Mouse (Mus musculus) skeletal muscle tissue, adult 2 months (tissue): ENCODE measurements at regions not wholly inside any gene's neighbourhood (a gene's known extent, or its start where the extent isn't known, plus 50 kb on each side); places are given as distances from the start of the nearest gene placed in this dataset.

ENCODE experiments used
- DNase-seq: peaks from one replicate; pipeline ENCODE4 v3.0.0-alpha.2; 2012; ENCODE audit warnings: low read depth, low spot score

GRCm38 (mm10) chr3:148559752-148560460, 430.4 kb downstream of the Adgrl2 start:
- DNase-seq, result no peak

GRCm38 (mm10) chr3:148558592-148559157, 431.7 kb downstream of the Adgrl2 start:
- DNase-seq, result no peak

- DNase-seq, result no peak
Measured at GRCm38 (mm10) chr3:148555324-148555723, 435.0 kb downstream of the Adgrl2 start.

GRCm38 (mm10) chr3:148550716-148551115, 439.6 kb downstream of the Adgrl2 start:
- no peak for DNase-seq

- no peak for DNase-seq
Measured at GRCm38 (mm10) chr3:148544929-148545328, 445.4 kb downstream of the Adgrl2 start.

GRCm38 (mm10) chr3:148542217-148542616, 448.1 kb downstream of the Adgrl2 start:
- DNase-seq, result no peak

GRCm38 (mm10) chr3:148537669-148538271, 452.6 kb downstream of the Adgrl2 start:
- no peak for DNase-seq

GRCm38 (mm10) chr3:148529893-148530292, 460.5 kb downstream of the Adgrl2 start:
- no peak for DNase-seq

- DNase-seq, result no peak
Measured at GRCm38 (mm10) chr3:148510381-148510780, 480.0 kb downstream of the Adgrl2 start.

- no peak for DNase-seq
Measured at GRCm38 (mm10) chr3:148504928-148505327, 485.4 kb downstream of the Adgrl2 start.

- DNase-seq, result no peak
Measured at GRCm38 (mm10) chr3:148503432-148503831, 486.9 kb downstream of the Adgrl2 start.

- peak; percentile 65 for DNase-seq
Measured at GRCm38 (mm10) chr3:148501801-148502200, 488.6 kb downstream of the Adgrl2 start.

GRCm38 (mm10) chr3:148496672-148497071, 493.7 kb downstream of the Adgrl2 start:
- DNase-seq, result no peak

GRCm38 (mm10) chr3:148491287-148491686, 499.1 kb downstream of the Adgrl2 start:
- DNase-seq, result no peak

- no peak for DNase-seq
Measured at GRCm38 (mm10) chr3:148489201-148489600, 501.2 kb downstream of the Adgrl2 start.

- DNase-seq, result no peak
Measured at GRCm38 (mm10) chr3:148487949-148488348, 502.4 kb downstream of the Adgrl2 start.

- no peak for DNase-seq
Measured at GRCm38 (mm10) chr3:148475862-148476261, 514.5 kb downstream of the Adgrl2 start.

GRCm38 (mm10) chr3:148472943-148473444, 517.4 kb downstream of the Adgrl2 start:
- no peak for DNase-seq

- DNase-seq, result no peak
Measured at GRCm38 (mm10) chr3:148465456-148465855, 524.9 kb downstream of the Adgrl2 start.

GRCm38 (mm10) chr3:148462791-148463190, 527.6 kb downstream of the Adgrl2 start:
- no peak for DNase-seq

GRCm38 (mm10) chr3:148448888-148449287, 541.5 kb downstream of the Adgrl2 start:
- DNase-seq, result no peak

GRCm38 (mm10) chr3:148448465-148448864, 541.9 kb downstream of the Adgrl2 start:
- DNase-seq, result no peak

GRCm38 (mm10) chr3:148446845-148447244, 543.5 kb downstream of the Adgrl2 start:
- DNase-seq, result no peak
